Mouse (Mus musculus) midbrain, postnatal 0 days (tissue): ENCODE measurements around the gene Gbp5. TPM values are rescaled to one million over a fixed set of nuclear protein-coding genes. Genes with fewer than 3 reads are reported as not detected.

ENCODE experiments used
- ATAC-seq: fragments of 200-750 bp; cut with Nextera tagmentation; 2 replicates; pipeline ENCODE4 v1.8.0; 2017; ENCODE audit warnings: moderate number of reproducible peaks, mild to moderate bottlenecking, moderate TSS enrichment, moderate library complexity; ENCODE audit not compliant: low FRiP score
- DNase-seq: peaks from one replicate; pipeline ENCODE4 v3.0.0-alpha.2; 2015; ENCODE audit warnings: low spot score
- H3K27ac ChIP-seq: fragments of 300-500 bp; sonication (generic); 2 replicates; pipeline ENCODE4 v1.5.1; 2014; ENCODE audit warnings: low read depth, mild to moderate bottlenecking, low read length, mixed read lengths
- H3K27me3 ChIP-seq: fragments of 300-500 bp; sonication (generic); 2 replicates; pipeline ENCODE4 v1.6.1; 2014; ENCODE audit warnings: low read length, control low read depth, mixed read lengths; ENCODE audit not compliant: insufficient read depth
- H3K36me3 ChIP-seq: fragments of 300-500 bp; sonication (generic); 2 replicates; pipeline ENCODE4 v1.6.1; 2014; ENCODE audit warnings: low read length, control low read depth, mixed read lengths; ENCODE audit not compliant: insufficient read depth
- H3K4me1 ChIP-seq: fragments of 300-500 bp; sonication (generic); 2 replicates; pipeline ENCODE4 v1.6.1; 2014; ENCODE audit warnings: mild to moderate bottlenecking, control low read depth, antibody characterized with exemption, low read length, mixed read lengths; ENCODE audit not compliant: insufficient read depth
- H3K4me2 ChIP-seq: fragments of 300-500 bp; sonication (generic); 2 replicates; pipeline ENCODE4 v1.6.1; 2014; ENCODE audit warnings: low read depth, mild to moderate bottlenecking, low read length, mixed read lengths; ENCODE audit not compliant: poor library complexity, severe bottlenecking
- H3K4me3 ChIP-seq: fragments of 300-500 bp; sonication (generic); 2 replicates; pipeline ENCODE4 v1.5.1; 2014; ENCODE audit warnings: low read depth, mild to moderate bottlenecking, low read length, moderate library complexity
- H3K9ac ChIP-seq: fragments of 300-500 bp; sonication (generic); replicated peaks from 2 replicates; pipeline ENCODE4 v1.6.1; 2014; ENCODE audit warnings: mild to moderate bottlenecking, low read length, moderate library complexity, mixed read lengths; ENCODE audit not compliant: poor library complexity, severe bottlenecking
- H3K9me3 ChIP-seq: fragments of 300-500 bp; sonication (generic); 2 replicates; pipeline ENCODE4 v1.6.1; 2016; ENCODE audit warnings: low read length, control low read depth
- CTCF ChIP-seq: IDR thresholded peaks from 2 replicates; pipeline ENCODE4 v1.5.1; 2016; ENCODE audit warnings: antibody characterized with exemption, mild to moderate bottlenecking
- WGBS: fragments of 180-500 bp; shearing (Covaris S2); extraction: QIAGEN DNeasy Blood & Tissue Kit; methylation state at CpG from one replicate; pipeline ENCODE4 v1.1.7; 2014; 5-methylcytosine and 5-hydroxymethylcytosine counted together
- polyA plus RNA-seq: library from polyadenylated mRNA; unstranded; fragments of >200 nt; fragmentation: Nextera tagmentation; extraction: Ambion mirVana; gene quantifications from 2 replicates; pipeline ENCODE4 v1.2.1, GENCODE M21; 2015
- total RNA-seq: library from RNA; depleted of rRNA; stranded (reverse); fragments of >200 nt; gene quantifications from 2 replicates; pipeline ENCODE4 v1.2.3, GENCODE M21; 2014

Gbp5 gene
- total and polyA plus RNA-seq, 2 experiments from 2014 or later = 0.23 to 1.0 TPM

DNA sequence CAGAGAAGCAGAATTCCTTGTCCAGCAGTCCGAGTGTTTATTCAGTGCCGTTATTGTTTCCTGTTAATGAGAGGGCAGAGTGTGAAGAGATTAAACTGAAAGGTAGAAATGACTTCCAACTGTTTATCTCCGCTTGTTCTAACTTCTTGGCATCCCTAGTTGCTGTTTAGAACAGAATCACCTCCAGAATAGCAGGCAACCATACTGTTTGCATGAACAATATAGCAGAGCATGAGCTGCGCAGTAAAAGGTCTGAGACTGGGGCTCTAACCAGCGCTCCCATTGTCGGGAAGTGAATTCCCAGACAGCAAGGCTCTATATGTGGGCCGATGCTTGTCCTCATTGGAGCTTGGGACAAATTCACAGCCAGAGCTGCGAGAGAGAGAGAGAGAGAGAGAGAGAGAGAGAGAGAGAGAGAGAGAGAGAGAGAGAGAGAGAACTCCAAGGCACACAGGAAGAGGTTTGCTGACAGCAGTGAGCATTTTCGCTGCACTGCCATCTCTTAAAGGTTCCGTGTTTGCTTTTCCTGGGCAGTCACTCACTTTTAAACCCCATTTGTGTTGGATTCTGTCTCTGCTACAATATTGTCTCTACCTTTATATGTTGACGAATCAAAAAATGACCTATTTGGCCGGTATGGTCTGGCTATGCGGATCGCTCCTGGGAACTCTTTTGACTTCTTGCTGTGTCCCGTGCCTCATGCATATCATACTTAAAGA, 3.5 kb downstream of the Gbp5 start:
- Histone ChIP-seq H3K4me3 (peak overlapping the region; percentile 1; the same call in 1 of the 2 replicates), H3K4me2 (peak overlapping the region; percentile 32), H3K27me3 (no peaks in the 10 kb centered on the region), H3K9ac (no peak overlapping the region), H3K36me3 (no peaks in the 10 kb centered on the region), H3K27ac (no peak overlapping the region), H3K4me1 (no peaks in the 10 kb centered on the region), H3K9me3 (no peaks in the 10 kb centered on the region)
- ATAC-seq = no peak
- 55% methylated on average over 15 of the region's 15 CpGs for WGBS
- TF ChIP-seq CTCF = no peak
- DNase-seq = no peak

DNA sequence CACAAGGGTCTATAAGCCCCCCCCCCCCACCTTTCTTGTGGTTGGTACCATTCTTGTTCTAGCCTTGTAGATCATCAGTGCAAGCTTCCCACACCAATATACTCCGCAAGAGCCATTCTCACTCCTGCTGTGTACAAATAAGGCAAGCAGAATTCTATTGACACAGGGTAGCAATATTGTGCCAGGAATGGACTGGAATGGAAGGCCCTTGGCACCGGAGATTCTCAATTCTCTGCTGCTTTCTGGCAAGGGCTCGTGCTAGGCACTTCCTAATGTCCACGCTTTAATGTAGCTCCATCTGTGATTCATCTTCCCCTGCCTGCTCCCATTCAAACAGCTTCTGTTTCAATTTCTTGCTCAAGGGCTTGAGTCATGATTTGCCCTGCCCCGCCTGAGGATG, 5.2 kb downstream of the Gbp5 start:
- H3K9ac ChIP-seq = no peak overlapping the region
- no peak overlapping the region for H3K4me2 ChIP-seq
- H3K36me3 ChIP-seq = no peaks in the 10 kb centered on the region
- H3K4me1 ChIP-seq = no peaks in the 10 kb centered on the region
- 79% methylated on average over 5 of the region's 5 CpGs for WGBS
- H3K27ac ChIP-seq = no peak overlapping the region
- H3K27me3 ChIP-seq = no peaks in the 10 kb centered on the region
- peak; percentile 87 for DNase-seq
- H3K4me3 ChIP-seq = no peak overlapping the region
- TF ChIP-seq CTCF = no peak
- no peak for ATAC-seq
- no peaks in the 10 kb centered on the region for H3K9me3 ChIP-seq

DNA sequence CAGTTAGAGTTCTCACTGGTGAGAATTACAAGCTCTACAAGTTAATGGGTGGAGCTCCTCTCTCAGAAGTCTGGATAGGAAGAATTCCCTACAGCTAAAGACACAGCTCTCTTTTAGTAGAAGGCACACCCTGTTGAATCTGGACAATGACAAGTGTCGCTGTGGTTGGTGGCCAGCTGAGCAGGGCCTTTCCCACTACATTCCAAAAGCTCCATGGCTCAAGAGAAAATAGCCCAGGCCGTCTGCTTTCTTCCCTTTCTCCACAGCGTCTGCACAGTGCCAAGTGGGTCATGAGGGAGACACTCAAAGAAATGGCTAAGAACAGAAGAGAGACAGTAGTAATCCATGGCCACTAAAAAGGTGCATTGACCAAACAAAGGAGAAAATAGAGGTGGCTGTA, 34.3 kb downstream of the Gbp5 start:
- no peaks in the 10 kb centered on the region for H3K9me3 ChIP-seq
- H3K4me1 ChIP-seq = no peaks in the 10 kb centered on the region
- no peaks in the 10 kb centered on the region for H3K27me3 ChIP-seq
- no peak overlapping the region for H3K4me2 ChIP-seq
- DNase-seq (no peak), ATAC-seq (no peak)
- no peaks in the 10 kb centered on the region for H3K36me3 ChIP-seq
- whole genome bisulfite sequencing = 38% methylated on average over 3 of the region's 3 CpGs
- TF ChIP-seq CTCF = no peak
- no peak overlapping the region for H3K4me3 ChIP-seq
- no peak overlapping the region for H3K27ac ChIP-seq
- no peak overlapping the region for H3K9ac ChIP-seq

DNA sequence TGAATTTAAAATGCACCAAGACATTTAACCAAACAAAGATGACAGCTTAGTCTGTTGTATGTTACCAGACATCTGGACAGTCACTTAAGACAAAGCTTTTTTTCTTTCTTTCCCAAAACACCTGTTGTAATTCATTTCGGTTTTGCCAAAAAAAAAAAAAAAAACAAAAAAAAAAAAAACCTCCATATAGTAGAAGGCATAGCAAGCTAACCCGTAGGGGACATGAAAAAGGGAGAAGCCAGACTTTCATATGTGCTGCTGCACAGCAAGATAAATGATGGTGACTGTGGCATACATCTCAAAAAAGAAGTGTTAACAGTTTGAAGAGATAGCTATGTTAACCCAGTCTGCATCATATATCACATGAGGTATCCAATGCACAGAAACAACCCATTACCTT, 35.8 kb downstream of the Gbp5 start:
- no peaks in the 10 kb centered on the region for H3K4me1 ChIP-seq
- H3K9ac ChIP-seq = no peak overlapping the region
- no peak for TF ChIP-seq CTCF
- no peaks in the 10 kb centered on the region for H3K36me3 ChIP-seq
- DNase-seq = no peak
- no peak overlapping the region for H3K27ac ChIP-seq
- no peaks in the 10 kb centered on the region for H3K27me3 ChIP-seq
- H3K4me3 ChIP-seq = peak overlapping the region; percentile 60
- H3K9me3 ChIP-seq = no peaks in the 10 kb centered on the region
- H3K4me2 ChIP-seq = peak overlapping the region; percentile 88
- ATAC-seq = 0 out of 2 replicates have a peak, but pooled peaks have one; percentile 3
- WGBS = 56% methylated on average over 2 of the region's 2 CpGs

DNA sequence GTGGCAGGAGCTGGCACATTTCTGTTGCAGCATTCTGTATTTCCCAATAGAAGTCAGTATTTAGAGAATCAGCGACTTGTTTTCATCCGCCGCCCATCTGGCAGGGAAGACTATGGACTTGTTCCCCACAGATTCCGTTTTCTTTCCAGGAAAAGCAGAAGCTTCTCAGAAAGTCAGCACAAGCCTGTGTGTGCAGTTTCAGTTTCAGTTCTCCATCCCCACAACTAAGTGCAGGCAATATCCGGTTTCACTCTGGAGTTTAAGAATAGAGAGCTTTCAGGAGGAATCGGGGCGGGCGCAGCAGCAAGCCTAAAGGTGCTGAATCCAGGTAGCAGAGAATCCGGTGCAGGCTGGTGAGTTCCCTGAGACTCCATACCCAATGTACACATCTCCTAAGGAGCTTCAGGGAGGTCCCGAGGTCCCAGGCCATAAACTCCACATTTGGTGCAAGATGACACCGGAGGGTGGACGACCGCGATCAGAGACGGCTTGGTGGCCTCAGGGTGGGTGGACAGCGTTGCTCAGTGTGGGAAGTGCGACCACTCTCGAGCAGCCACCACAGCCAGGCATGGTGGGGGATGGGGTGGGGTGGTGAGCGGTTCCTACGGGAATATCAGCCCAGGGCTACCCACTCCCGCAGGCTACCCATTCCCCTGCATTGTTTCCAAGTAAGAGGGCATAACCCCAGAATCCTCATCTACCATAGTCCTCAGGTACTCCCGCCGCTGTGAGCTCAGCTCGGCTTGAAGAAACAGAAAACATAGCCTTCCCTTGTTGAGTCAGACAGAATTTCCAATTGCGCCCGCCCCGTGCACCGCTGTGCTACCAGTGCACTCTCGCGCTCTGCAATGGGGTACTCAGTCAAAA, 36.5 kb downstream of the Gbp5 start, which contains the start of gene Gbp7:
Gbp7 (plus strand) TSS at position 256 of the 867 bp plus-strand sequence.
- H3K36me3 ChIP-seq = no peaks in the 10 kb centered on the region
- peak within 1 kb of the TSS; percentile 50 for H3K9ac ChIP-seq
- no peaks in the 10 kb centered on the region for H3K9me3 ChIP-seq
- no peak for TF ChIP-seq CTCF
- peak within 1 kb of the TSS; percentile 88 for H3K4me2 ChIP-seq
- H3K4me1 ChIP-seq = no peaks in the 10 kb centered on the region
- peak; percentile 67; the same call in 1 of the 2 replicates for ATAC-seq
- DNase-seq = peak; percentile 51
- peak within 1 kb of the TSS; percentile 60 for H3K4me3 ChIP-seq
- no peaks in the 10 kb centered on the region for H3K27me3 ChIP-seq
- H3K27ac ChIP-seq = peak within 1 kb of the TSS; percentile 3; the same call in 1 of the 2 replicates
- under 1% methylated on average over 29 of the region's 30 CpGs for WGBS

DNA sequence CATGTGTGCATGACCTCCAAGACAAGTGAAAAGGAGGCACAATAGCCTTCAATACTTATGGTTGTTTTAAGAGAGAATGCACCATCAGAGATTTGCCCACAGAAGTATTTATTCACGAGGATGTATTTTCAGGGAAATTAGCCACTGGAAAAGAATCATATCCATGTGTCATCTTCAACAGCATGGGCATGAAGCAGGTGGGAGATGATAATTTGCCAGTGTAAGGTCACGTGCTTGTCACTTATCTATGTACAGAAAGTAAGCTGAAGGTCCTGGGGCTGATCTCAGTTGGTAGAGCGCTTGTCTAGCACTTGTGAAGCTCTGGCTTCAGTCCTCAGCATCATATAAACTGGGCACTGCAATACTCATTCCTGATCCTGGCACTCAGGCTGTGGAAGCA, 37.8 kb downstream of the Gbp5 start:
- WGBS = 92% methylated on average over 3 of the region's 3 CpGs
- Histone ChIP-seq H3K27ac (no peak overlapping the region), H3K4me2 (no peak overlapping the region), H3K27me3 (no peaks in the 10 kb centered on the region), H3K4me3 (no peak overlapping the region), H3K36me3 (no peaks in the 10 kb centered on the region), H3K9ac (no peak overlapping the region), H3K4me1 (no peaks in the 10 kb centered on the region), H3K9me3 (no peaks in the 10 kb centered on the region)
- TF ChIP-seq CTCF = no peak
- ATAC-seq = no peak
- no peak for DNase-seq
